Mouse (Mus musculus): ENCODE data around the gene Gdf9. TPM values are rescaled to one million over a fixed set of nuclear protein-coding genes. Genes with fewer than 3 reads are reported as not detected.

The Gdf9 gene
- polyA plus RNA-seq, 1 experiment from 2014 or later, result 1.8 TPM

Small RNA genes within 50 kb of the gene (microRNA-seq; reads per million reads assigned to microRNA genes)
- not detected for gene Mir6920

Other genes starting within 250 kb of the Gdf9 start
- gene Hspa4, start 130.6 kb upstream of the Gdf9 start, polyA plus RNA-seq (2015; fragmentation: Nextera tagmentation; extraction: Ambion mirVana), result 37.9 and 38.1 TPM in 2 replicates
- 13.7 and 16.1 TPM in 2 replicates for gene Zcchc10, start 106.3 kb upstream of the Gdf9 start, polyA plus RNA-seq (2015; fragmentation: Nextera tagmentation; extraction: Ambion mirVana)
- gene Aff4, start 80.2 kb upstream of the Gdf9 start, polyA plus RNA-seq (2015; fragmentation: Nextera tagmentation; extraction: Ambion mirVana), result 42.4 and 53.5 TPM in 2 replicates
- not detected in 2 replicates for gene Leap2, start 7.9 kb upstream of the Gdf9 start, polyA plus RNA-seq (2015; fragmentation: Nextera tagmentation; extraction: Ambion mirVana)
- gene Uqcrq, start 192 bp upstream of the Gdf9 start, polyA plus RNA-seq (2015; fragmentation: Nextera tagmentation; extraction: Ambion mirVana), result 610 and 673 TPM in 2 replicates
- gene Gm10447, start 26.1 kb downstream of the Gdf9 start, polyA plus RNA-seq (2015; fragmentation: Nextera tagmentation; extraction: Ambion mirVana), result 0.10 TPM in 1 of 2 replicates, not detected in the other
- 3.0 and 4.5 TPM in 2 replicates for gene Shroom1, start 26.2 kb downstream of the Gdf9 start, polyA plus RNA-seq (2015; fragmentation: Nextera tagmentation; extraction: Ambion mirVana)
- gene Gm9837, start 39.5 kb downstream of the Gdf9 start, polyA plus RNA-seq (2015; fragmentation: Nextera tagmentation; extraction: Ambion mirVana), result not detected in 2 replicates
- gene Gm9945, start 49.1 kb downstream of the Gdf9 start, polyA plus RNA-seq (2015; fragmentation: Nextera tagmentation; extraction: Ambion mirVana), result not detected in 2 replicates
- gene Sowaha, start 49.3 kb downstream of the Gdf9 start, polyA plus RNA-seq (2015; fragmentation: Nextera tagmentation; extraction: Ambion mirVana), result 1.1 and 1.6 TPM in 2 replicates
- gene Sept8, start 88.2 kb downstream of the Gdf9 start, polyA plus RNA-seq (2015; fragmentation: Nextera tagmentation; extraction: Ambion mirVana), result 20.0 and 20.7 TPM in 2 replicates
- 363 and 379 TPM in 2 replicates for gene Kif3a, start 136.4 kb downstream of the Gdf9 start, polyA plus RNA-seq (2015; fragmentation: Nextera tagmentation; extraction: Ambion mirVana)
- 5.2 and 5.5 TPM in 2 replicates for gene Il4, start 187.6 kb downstream of the Gdf9 start, polyA plus RNA-seq (2015; fragmentation: Nextera tagmentation; extraction: Ambion mirVana)
- not detected in 2 replicates for gene Il13, start 203.7 kb downstream of the Gdf9 start, polyA plus RNA-seq (2015; fragmentation: Nextera tagmentation; extraction: Ambion mirVana)